Mouse (Mus musculus): Measurements from ENCODE around the gene Eaf1.

- TF ChIP-seq POLR2A (IDR thresholded peaks at IDR 0.05; ENCODE audit: insufficient read depth, low read depth, low read length) (no peak), CTCF (IDR thresholded peaks at IDR 0.05) (peak; percentile 69)
Observed at GRCm38 (mm10) chr14:31519165-31519564, 25.0 kb downstream of the Eaf1 start.
